Mouse (Mus musculus) right cerebral cortex, postnatal 36 days (tissue): ENCODE measurements at regions not wholly inside any gene's neighbourhood (a gene's known extent, or its start where the extent isn't known, plus 50 kb on each side); places are given as distances from the start of the nearest gene placed in this dataset.

ENCODE experiments used
- DNase-seq, 2 experiments: peaks; one replicate each; pipeline ENCODE4 v3.0.0; 2022; ENCODE audit warnings: low spot score in 2 of 2, mixed read lengths in 1 of 2

GRCm38 (mm10) chr9:61225882-61226281 is 146.3 kb upstream of the Tle3 start:
- DNase-seq: no peak

GRCm38 (mm10) chr9:61226596-61227384 is 145.4 kb upstream of the Tle3 start:
- DNase-seq: no peak

- no peak for DNase-seq
Measured at GRCm38 (mm10) chr9:61227492-61228229, 144.5 kb upstream of the Tle3 start.

- no peak for DNase-seq
Measured at GRCm38 (mm10) chr9:61228230-61228631, 143.9 kb upstream of the Tle3 start.

GRCm38 (mm10) chr9:61230306-61230705 is 141.9 kb upstream of the Tle3 start:
- no peak for DNase-seq

- DNase-seq: no peak
Measured at GRCm38 (mm10) chr9:61232630-61233029, 139.5 kb upstream of the Tle3 start.

- DNase-seq: no peak
Measured at GRCm38 (mm10) chr9:61233251-61233650, 138.9 kb upstream of the Tle3 start.

GRCm38 (mm10) chr9:61235653-61236610 is 136.2 kb upstream of the Tle3 start:
- no peak for DNase-seq

- DNase-seq: no peak
Measured at GRCm38 (mm10) chr9:61238687-61239250, 133.4 kb upstream of the Tle3 start.

- no peak for DNase-seq
Measured at GRCm38 (mm10) chr9:61239328-61239727, 132.8 kb upstream of the Tle3 start.

- DNase-seq: no peak
Measured at GRCm38 (mm10) chr9:61241442-61241841, 130.7 kb upstream of the Tle3 start.

GRCm38 (mm10) chr9:61242167-61242860 is 129.9 kb upstream of the Tle3 start:
- DNase-seq: no peak

- no peak for DNase-seq
Measured at GRCm38 (mm10) chr9:61243289-61243688, 128.9 kb upstream of the Tle3 start.

GRCm38 (mm10) chr9:61249691-61250425 is 122.3 kb upstream of the Tle3 start:
- no peak for DNase-seq

GRCm38 (mm10) chr9:61251606-61252005 is 120.6 kb upstream of the Tle3 start:
- DNase-seq: no peak

GRCm38 (mm10) chr9:61253761-61254160 is 118.4 kb upstream of the Tle3 start:
- DNase-seq: no peak

- DNase-seq: no peak
Measured at GRCm38 (mm10) chr9:61257488-61257887, 114.7 kb upstream of the Tle3 start.

GRCm38 (mm10) chr9:61258100-61258499 is 114.1 kb upstream of the Tle3 start:
- no peak for DNase-seq

- no peak for DNase-seq
Measured at GRCm38 (mm10) chr9:61259421-61260174, 112.6 kb upstream of the Tle3 start.

- no peak for DNase-seq
Measured at GRCm38 (mm10) chr9:61261263-61261662, 110.9 kb upstream of the Tle3 start.
